Mouse (Mus musculus): ENCODE data around the gene Gm45837. TPM values are rescaled to one million over a fixed set of nuclear protein-coding genes. Genes with fewer than 3 reads are reported as not detected.

Gm45837 gene
- polyA plus RNA-seq, 1 experiment from 2014 or later, result not detected

DNA sequence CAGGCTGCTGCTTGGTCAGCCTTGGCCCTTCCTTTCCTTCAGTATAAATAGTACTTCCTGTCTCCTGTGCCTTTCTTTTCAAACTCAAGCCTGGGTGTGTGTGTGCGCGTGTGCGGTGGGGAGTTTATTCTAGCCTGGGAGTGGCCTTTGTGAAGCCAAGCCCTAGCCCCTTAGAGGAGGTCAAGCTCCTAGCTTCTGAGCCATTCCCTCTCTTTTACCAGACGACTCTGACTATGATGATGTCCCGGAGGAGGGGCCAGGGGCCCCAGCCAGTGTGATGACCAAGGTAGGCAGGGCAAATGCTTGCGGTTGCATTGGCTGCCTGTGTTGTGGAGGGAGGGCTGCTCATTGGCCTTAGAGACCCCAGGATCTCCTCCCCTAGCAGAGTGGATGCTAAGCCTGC lies 25.4 kb upstream of the Gm45837 start:
- no peak for ATAC-seq
- Histone ChIP-seq H3K27me3 (replicated peaks; ENCODE audit: control insufficient read depth, insufficient read depth, low read length) (no peaks in the 10 kb centered on the region), H3K9ac (replicated peaks; ENCODE audit: low read depth, low read length) (no peak overlapping the region), H3K27ac (ENCODE audit: low read length) (no peak overlapping the region), H3K4me2 (ENCODE audit: low read length) (no peak overlapping the region), H3K4me1 (replicated peaks; ENCODE audit: control insufficient read depth, insufficient read depth, low read length) (no peaks in the 10 kb centered on the region), H3K9me3 (ENCODE audit: control insufficient read depth, low read length) (no peaks in the 10 kb centered on the region), H3K4me3 (replicated peaks; ENCODE audit: low read length) (no peak overlapping the region), H3K36me3 (ENCODE audit: control insufficient read depth, insufficient read depth) (no peaks in the 10 kb centered on the region)
- WGBS, result 57% methylated on average over 6 of the region's 6 CpGs

DNA sequence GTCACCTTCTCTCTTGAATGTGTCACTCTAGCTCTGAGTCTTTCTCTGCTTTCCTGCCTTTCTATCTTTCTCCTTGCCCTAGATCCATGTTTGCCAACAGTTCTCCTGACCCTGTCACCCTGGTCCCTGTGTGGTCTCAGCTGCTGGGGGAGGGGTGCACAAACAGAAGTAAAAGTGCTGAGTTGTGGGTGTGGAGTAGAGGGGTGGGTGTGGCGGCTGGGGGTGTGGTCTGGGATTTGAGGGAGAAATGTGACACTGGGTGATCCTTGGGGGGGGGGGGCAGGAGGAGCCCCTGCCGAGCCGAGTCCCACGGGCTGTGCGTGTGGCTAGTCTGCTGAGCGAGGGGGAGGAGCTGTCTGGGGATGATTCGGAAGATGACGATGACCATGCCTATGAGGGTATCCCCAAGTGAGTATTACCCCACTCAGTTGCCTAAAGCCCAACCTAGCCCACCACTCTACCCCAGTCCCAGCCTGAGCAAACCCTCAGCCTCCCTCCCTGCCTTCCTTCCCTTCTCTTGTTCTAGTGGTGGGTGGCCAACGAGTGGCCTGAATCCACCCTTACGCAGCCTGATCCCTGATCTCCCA lies 24.7 kb upstream of the Gm45837 start:
- WGBS, result 72% methylated on average over 10 of the region's 10 CpGs
- Histone ChIP-seq H3K4me1 (replicated peaks; ENCODE audit: control insufficient read depth, insufficient read depth, low read length) (no peaks in the 10 kb centered on the region), H3K27ac (ENCODE audit: low read length) (no peak overlapping the region), H3K36me3 (ENCODE audit: control insufficient read depth, insufficient read depth) (no peaks in the 10 kb centered on the region), H3K27me3 (replicated peaks; ENCODE audit: control insufficient read depth, insufficient read depth, low read length) (no peaks in the 10 kb centered on the region), H3K9me3 (ENCODE audit: control insufficient read depth, low read length) (no peaks in the 10 kb centered on the region), H3K4me3 (replicated peaks; ENCODE audit: low read length) (no peak overlapping the region), H3K9ac (replicated peaks; ENCODE audit: low read depth, low read length) (no peak overlapping the region), H3K4me2 (ENCODE audit: low read length) (no peak overlapping the region)
- ATAC-seq, result no peak

DNA sequence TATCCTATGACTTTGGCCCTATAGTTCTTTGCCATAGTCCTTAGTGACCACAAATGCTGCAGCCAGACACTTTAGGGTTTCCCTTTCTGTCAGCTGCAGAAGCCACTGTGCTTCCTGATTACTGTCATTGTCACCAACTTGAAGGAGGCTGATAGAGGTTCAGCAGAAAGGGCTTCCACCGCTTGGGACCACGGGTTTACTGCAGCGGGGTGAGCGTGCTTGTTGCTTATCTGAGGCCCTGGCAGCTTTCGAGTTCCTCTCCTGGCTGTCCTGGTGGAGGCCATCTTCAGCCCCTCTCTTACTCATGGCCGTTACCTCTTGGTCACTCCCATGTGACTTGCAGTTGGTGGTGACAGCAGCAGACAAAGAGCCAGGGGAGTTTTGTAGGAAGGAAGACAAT lies 21.4 kb upstream of the Gm45837 start:
- ATAC-seq, result no peak
- 87% methylated on average over 6 of the region's 6 CpGs for WGBS

DNA sequence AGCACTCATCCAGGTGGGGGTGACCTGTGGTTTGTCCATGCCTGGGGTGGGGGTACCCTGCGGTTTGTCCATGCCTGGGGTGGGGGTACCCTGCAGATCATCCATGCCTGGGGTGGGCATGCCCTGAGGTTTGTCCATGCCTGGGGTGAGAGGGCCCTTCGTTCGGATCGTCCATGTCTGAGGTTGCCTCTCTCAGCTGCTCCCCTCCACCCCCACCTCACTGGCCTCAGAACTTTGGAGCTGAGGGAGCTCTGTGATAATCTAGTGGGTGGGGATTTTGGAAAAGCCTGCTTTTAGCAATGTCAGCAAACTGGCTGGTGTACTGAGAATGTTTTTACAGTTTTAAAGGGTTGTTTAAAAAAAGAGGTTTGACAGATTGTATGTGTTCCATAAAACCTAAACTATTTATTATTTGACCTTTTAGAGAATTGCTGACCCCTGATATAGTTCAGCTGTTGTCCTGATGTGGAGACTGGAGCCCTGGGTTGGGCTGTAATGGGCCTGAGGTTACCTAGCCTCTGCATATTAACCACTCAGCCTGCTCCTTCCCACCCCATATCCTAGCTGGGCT lies 18.7 kb upstream of the Gm45837 start:
- Histone ChIP-seq H3K4me1 (replicated peaks; ENCODE audit: control insufficient read depth, insufficient read depth, low read length) (no peaks in the 10 kb centered on the region), H3K4me3 (replicated peaks; ENCODE audit: low read length) (no peak overlapping the region), H3K4me2 (ENCODE audit: low read length) (no peak overlapping the region), H3K9ac (replicated peaks; ENCODE audit: low read depth, low read length) (no peak overlapping the region), H3K27ac (ENCODE audit: low read length) (no peak overlapping the region), H3K27me3 (replicated peaks; ENCODE audit: control insufficient read depth, insufficient read depth, low read length) (no peaks in the 10 kb centered on the region), H3K36me3 (ENCODE audit: control insufficient read depth, insufficient read depth) (no peaks in the 10 kb centered on the region), H3K9me3 (ENCODE audit: control insufficient read depth, low read length) (no peaks in the 10 kb centered on the region)
- ATAC-seq, result no peak
- WGBS, result 80% methylated on average over 4 of the region's 4 CpGs

More for the DNA sequence above, 21.4 kb upstream of the Gm45837 start:
- H3K27ac ChIP-seq (ENCODE audit: low read length), result no peak overlapping the region
- no peaks in the 10 kb centered on the region for H3K27me3 ChIP-seq (replicated peaks; ENCODE audit: control insufficient read depth, insufficient read depth, low read length)
- H3K9me3 ChIP-seq (ENCODE audit: control insufficient read depth, low read length), result no peaks in the 10 kb centered on the region
- H3K4me1 ChIP-seq (replicated peaks; ENCODE audit: control insufficient read depth, insufficient read depth, low read length), result no peaks in the 10 kb centered on the region
- H3K36me3 ChIP-seq (ENCODE audit: control insufficient read depth, insufficient read depth), result no peaks in the 10 kb centered on the region
- no peak overlapping the region for H3K9ac ChIP-seq (replicated peaks; ENCODE audit: low read depth, low read length)
- no peak overlapping the region for H3K4me3 ChIP-seq (replicated peaks; ENCODE audit: low read length)
- H3K4me2 ChIP-seq (ENCODE audit: low read length), result no peak overlapping the region

DNA sequence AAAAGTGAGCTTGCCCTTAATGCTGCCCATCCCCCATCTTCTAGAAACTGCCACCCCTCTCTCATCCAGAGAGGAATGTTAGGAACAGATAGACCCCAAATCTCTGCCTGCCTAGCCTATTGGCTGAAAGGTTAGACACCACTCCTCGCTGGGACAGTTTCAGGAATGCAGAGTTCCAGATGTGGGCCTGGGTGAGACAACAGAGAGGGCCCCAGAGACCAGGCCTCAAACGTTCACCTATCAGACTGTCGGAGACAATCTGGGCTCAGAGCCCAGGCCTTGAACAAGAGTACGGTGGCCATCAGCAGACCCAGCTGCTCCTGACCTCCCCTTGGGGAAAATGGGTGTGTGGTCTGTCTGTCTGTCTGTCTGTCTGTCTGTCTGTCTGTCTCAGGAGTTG lies 17.7 kb upstream of the Gm45837 start:
- no peak for ATAC-seq
- WGBS, result 61% methylated on average over 4 of the region's 4 CpGs

DNA sequence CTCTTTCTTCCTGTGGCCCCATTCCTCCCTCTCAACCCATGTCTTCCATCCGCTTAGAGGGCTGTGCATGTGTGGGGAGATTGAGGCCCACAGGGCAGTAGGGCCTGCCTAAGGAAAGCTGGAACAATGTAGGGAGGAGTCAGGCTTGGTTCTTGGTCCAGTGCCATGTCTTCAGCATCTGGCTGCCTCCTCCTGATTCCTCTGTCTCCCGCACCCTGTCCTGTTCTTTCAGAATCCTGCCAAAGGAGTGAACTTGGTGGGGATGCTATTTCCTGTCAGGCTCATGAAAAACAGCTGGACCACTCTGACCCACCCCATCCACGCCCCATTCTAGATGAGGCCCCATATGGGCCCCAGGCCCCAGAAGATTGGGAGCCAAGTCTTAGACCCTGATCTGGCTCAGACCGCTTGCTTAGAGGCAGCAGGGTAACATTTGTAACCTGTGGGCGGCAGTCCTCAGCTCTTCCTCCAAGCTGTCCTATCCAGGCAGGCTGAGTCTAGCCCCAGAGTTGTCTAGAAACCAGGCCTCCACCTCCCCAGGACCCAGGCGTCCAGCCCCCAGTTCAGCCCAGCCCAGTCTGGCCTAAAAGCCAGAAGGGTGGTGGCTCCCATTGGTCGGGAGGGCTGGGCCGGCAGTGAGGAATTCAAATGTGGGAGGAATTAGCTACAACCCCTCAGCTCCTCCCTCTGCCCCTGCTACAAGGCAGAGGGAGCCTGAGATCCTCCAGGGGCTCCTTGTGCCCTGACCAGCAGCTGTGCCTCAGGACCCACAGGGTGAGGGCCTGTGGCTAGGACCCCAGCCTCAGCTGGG lies 16.8 kb upstream of the Gm45837 start:
- no peaks in the 10 kb centered on the region for H3K9me3 ChIP-seq (ENCODE audit: control insufficient read depth, low read length)
- ATAC-seq, result no peak
- no peaks in the 10 kb centered on the region for H3K36me3 ChIP-seq (ENCODE audit: control insufficient read depth, insufficient read depth)
- no peak overlapping the region for H3K4me2 ChIP-seq (ENCODE audit: low read length)
- no peak overlapping the region for H3K9ac ChIP-seq (replicated peaks; ENCODE audit: low read depth, low read length)
- no peak overlapping the region for H3K4me3 ChIP-seq (replicated peaks; ENCODE audit: low read length)
- no peaks in the 10 kb centered on the region for H3K4me1 ChIP-seq (replicated peaks; ENCODE audit: control insufficient read depth, insufficient read depth, low read length)
- no peak overlapping the region for H3K27ac ChIP-seq (ENCODE audit: low read length)
- no peaks in the 10 kb centered on the region for H3K27me3 ChIP-seq (replicated peaks; ENCODE audit: control insufficient read depth, insufficient read depth, low read length)
- WGBS, result 40% methylated on average over 8 of the region's 8 CpGs

More for the DNA sequence above, 17.7 kb upstream of the Gm45837 start:
- Histone ChIP-seq H3K27ac (ENCODE audit: low read length) (no peak overlapping the region), H3K9me3 (ENCODE audit: control insufficient read depth, low read length) (no peaks in the 10 kb centered on the region), H3K9ac (replicated peaks; ENCODE audit: low read depth, low read length) (no peak overlapping the region), H3K27me3 (replicated peaks; ENCODE audit: control insufficient read depth, insufficient read depth, low read length) (no peaks in the 10 kb centered on the region), H3K4me3 (replicated peaks; ENCODE audit: low read length) (no peak overlapping the region), H3K4me1 (replicated peaks; ENCODE audit: control insufficient read depth, insufficient read depth, low read length) (no peaks in the 10 kb centered on the region), H3K4me2 (ENCODE audit: low read length) (no peak overlapping the region), H3K36me3 (ENCODE audit: control insufficient read depth, insufficient read depth) (no peaks in the 10 kb centered on the region)

DNA sequence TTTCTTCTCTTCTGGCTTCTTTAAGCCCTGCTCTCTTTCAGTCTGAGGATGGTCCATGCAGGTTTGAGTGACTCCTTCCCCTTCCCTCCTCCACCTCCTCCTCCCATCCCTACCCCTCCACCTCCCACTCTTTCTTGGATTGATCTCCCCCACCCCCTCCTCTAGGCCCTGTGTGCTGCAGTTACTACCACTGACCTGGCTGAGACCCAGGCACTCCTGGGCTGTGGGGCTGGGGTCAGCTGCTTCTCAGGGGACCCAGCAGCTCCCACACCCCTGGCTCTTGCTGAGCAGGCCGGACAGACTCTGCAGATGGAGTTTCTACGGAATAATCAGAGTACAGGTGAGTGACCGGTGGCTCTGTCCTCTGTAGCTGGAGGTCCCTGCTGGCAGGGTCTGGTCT lies 16.1 kb upstream of the Gm45837 start:
- Histone ChIP-seq H3K9ac (replicated peaks; ENCODE audit: low read depth, low read length) (no peak overlapping the region), H3K4me1 (replicated peaks; ENCODE audit: control insufficient read depth, insufficient read depth, low read length) (no peaks in the 10 kb centered on the region), H3K4me2 (ENCODE audit: low read length) (no peak overlapping the region), H3K9me3 (ENCODE audit: control insufficient read depth, low read length) (no peaks in the 10 kb centered on the region), H3K4me3 (replicated peaks; ENCODE audit: low read length) (no peak overlapping the region), H3K27ac (ENCODE audit: low read length) (no peak overlapping the region), H3K27me3 (replicated peaks; ENCODE audit: control insufficient read depth, insufficient read depth, low read length) (no peaks in the 10 kb centered on the region), H3K36me3 (ENCODE audit: control insufficient read depth, insufficient read depth) (no peaks in the 10 kb centered on the region)
- WGBS, result 70% methylated on average over 3 of the region's 3 CpGs
- ATAC-seq, result no peak

DNA sequence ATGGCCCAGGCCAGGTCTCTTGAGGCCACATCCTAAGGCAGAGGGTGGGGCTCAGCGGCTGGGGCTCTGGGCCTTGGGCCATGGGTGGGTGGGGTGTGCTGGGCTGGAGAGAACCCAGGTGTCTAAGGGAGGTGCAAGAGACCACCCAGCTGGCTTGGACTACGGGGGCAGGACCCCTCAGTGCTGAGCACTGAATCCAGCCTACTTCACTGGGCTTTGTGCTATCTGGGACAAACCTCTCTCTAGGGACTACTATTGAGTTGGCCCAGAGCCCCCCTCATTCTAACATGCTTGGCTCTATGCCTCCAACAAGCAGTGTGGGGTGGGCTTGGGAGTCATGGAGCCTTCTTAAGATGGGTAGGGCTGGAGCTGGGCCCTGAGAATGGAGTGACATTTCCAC lies 15.2 kb upstream of the Gm45837 start:
- Histone ChIP-seq H3K9me3 (ENCODE audit: control insufficient read depth, low read length) (no peaks in the 10 kb centered on the region), H3K36me3 (ENCODE audit: control insufficient read depth, insufficient read depth) (no peaks in the 10 kb centered on the region), H3K4me2 (ENCODE audit: low read length) (no peak overlapping the region), H3K27me3 (replicated peaks; ENCODE audit: control insufficient read depth, insufficient read depth, low read length) (no peaks in the 10 kb centered on the region), H3K4me1 (replicated peaks; ENCODE audit: control insufficient read depth, insufficient read depth, low read length) (no peaks in the 10 kb centered on the region), H3K4me3 (replicated peaks; ENCODE audit: low read length) (no peak overlapping the region), H3K9ac (replicated peaks; ENCODE audit: low read depth, low read length) (no peak overlapping the region), H3K27ac (ENCODE audit: low read length) (no peak overlapping the region)
- 76% methylated on average over 2 of the region's 2 CpGs for WGBS
- peak; percentile 26; the same call in 1 of the 2 replicates for ATAC-seq

DNA sequence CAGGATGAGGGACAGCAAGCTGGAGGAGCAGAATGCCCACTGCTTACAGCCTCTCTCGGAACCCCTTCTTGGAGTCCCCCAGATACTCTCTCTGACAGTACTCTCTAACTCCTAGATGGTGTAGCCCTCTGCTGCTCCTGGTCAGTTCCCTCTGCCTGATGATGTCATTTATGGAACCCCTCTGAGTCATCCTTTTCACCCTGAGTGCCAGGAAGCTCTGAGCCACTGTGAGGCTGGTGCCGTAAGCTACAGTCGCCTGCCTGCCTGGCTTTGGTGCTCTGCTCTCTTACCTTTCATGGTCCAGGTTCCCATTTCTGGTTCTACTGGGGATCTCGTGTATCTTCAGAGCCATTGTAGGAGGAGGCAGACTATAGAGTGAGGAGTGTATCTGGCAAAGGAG lies 13.5 kb upstream of the Gm45837 start:
- no peaks in the 10 kb centered on the region for H3K4me1 ChIP-seq (replicated peaks; ENCODE audit: control insufficient read depth, insufficient read depth, low read length)
- no peak for ATAC-seq

More for the DNA sequence above, 13.5 kb upstream of the Gm45837 start:
- Histone ChIP-seq H3K4me3 (replicated peaks; ENCODE audit: low read length) (no peak overlapping the region), H3K9ac (replicated peaks; ENCODE audit: low read depth, low read length) (no peak overlapping the region), H3K4me2 (ENCODE audit: low read length) (no peak overlapping the region), H3K9me3 (ENCODE audit: control insufficient read depth, low read length) (no peaks in the 10 kb centered on the region), H3K36me3 (ENCODE audit: control insufficient read depth, insufficient read depth) (no peaks in the 10 kb centered on the region), H3K27me3 (replicated peaks; ENCODE audit: control insufficient read depth, insufficient read depth, low read length) (no peaks in the 10 kb centered on the region), H3K27ac (ENCODE audit: low read length) (no peak overlapping the region)
- 96% methylated on average over 4 of the region's 4 CpGs for WGBS

All from forebrain, embryonic 16.5 days (tissue).